Mouse (Mus musculus) small intestine, adult 10 weeks (tissue): ENCODE measurements around the gene Ncaph2. TPM values are rescaled to one million over a fixed set of nuclear protein-coding genes. Genes with fewer than 3 reads are reported as not detected.

Experiments used
- polyA plus RNA-seq: library from polyadenylated mRNA; stranded (reverse); fragments of 350-450 nt; fragmentation: Illumina TruSeq; extraction: RNeasy Lipid Tissue Mini Kit (QIAGEN cat#74804); gene quantifications from one replicate; pipeline ENCODE4 v1.2.3, GENCODE M21; 2014; ENCODE audit warnings: low replicate concordance

Gene Ncaph2
- 4.1 TPM for polyA plus RNA-seq

GRCm38 (mm10) chr15:89355241-89356187 lies at the start of gene Ncaph2, which contains the start of gene Lmf2:
Gene Ncaph2 (plus strand): TSS chr15:89355719.
Gene Lmf2 (minus strand): TSS chr15:89355659.

GRCm38 (mm10) chr15:89315190-89315731 lies 40.3 kb upstream of the Ncaph2 start, which contains the start of gene Sbf1:
Gene Sbf1 (minus strand): TSS chr15:89315311.

GRCm38 (mm10) chr15:89322670-89323522 lies 32.6 kb upstream of the Ncaph2 start, which contains the start of gene Adm2:
Gene Adm2 (plus strand): TSS chr15:89322720.

DNA sequence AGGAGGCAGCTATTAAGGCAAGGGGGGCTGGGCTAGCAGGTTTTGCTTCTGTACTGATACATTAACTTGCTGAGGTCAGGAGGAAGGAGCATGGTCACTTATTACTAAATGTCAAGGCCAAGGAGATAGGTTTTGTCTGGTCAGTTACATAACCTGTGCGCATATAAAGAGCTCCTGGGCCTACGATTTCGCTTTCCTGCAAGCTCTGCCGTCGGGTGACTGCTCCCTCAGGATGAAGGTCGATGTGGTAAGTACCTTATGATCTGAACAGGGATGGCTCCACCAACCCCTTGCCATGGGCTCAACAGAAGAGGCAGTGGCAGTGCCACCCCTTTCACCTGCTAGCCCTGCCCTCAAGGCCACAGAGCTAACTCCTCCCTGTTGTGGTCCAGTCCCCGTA lies 21.2 kb upstream of the Ncaph2 start, which contains the start of gene Miox:
Miox (plus strand) TSS at position 128 of the 400 bp plus-strand sequence.

DNA sequence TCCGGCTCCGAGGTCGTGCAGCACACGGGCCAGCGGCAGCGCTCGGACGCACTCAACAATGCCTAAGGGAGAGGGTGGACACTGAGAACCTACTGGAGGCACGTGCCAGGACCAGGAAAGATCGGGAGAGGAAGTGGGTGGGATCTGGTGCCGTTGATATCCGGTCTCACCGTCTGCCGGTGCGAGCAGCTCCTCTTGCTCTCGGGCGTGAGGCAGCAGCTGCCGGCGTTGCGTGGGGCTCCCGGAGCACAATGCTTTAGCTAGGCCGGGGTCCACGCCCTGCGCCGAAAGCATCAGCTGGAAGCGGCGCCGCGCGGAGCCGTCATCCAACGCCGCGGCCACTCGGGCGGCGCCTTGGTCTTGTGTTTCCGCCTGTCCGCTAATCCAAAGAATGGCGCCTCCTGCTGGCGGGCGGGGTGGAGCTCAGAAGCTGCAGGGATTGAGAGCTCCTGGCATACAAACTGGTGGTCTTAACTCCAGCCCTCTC lies 18.3 kb downstream of the Ncaph2 start, which contains the start of gene Sco2:
Sco2 (minus strand) TSS at position 85 of the 487 bp plus-strand sequence.

DNA sequence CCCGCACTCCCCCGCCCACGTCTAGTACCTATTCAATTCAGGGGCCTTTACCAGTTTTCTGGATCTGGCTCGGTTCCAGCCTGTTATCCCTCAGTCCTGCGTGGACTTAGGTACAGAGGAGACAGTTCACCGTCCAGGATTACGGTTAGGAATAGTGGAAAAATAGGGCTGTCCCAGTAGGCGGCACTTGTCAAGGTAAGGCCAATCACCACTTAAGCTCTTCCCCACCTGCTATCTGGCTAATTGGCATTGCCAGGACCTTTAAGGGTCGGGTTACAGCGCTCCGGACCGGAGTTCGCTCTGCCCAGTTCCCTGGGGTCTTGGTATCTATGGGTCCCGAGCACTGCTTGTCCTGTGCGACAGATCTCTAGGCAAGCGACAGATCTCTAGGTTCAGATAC lies 21.4 kb downstream of the Ncaph2 start, which contains the start of gene Tymp:
Tymp (minus strand) TSS at position 83 of the 400 bp plus-strand sequence.

DNA sequence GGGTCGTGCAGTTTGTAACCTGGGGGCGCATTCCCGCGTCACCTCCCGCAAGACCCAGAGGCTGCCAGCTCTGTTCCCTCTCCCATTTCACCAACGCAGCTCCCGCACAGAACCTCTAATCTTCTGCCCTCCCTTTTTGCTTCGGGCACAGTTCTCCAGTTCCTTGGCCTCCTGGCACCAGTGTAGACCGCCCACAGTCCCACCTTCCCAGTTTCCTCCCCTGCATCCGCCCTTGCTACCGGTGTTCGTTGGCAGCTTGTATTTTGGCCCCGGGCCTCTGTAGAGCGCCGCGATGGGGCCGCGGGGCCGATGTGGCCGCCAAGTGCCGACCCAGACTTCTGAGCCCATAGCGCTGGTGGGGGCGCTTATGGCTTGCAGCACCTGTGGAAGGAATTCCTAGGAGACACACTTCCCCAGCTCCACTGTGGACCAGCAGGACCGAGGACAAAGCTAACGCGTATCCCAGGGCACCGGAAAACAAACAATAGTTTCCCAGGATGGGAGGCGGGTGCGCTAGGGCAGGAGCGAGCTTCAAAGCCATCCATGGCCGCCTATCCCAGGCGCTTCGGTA lies 23.4 kb downstream of the Ncaph2 start, which contains the start of gene Odf3b:
Odf3b (minus strand) TSS at position 452 of the 571 bp plus-strand sequence.

GRCm38 (mm10) chr15:89384617-89385016 lies 29.1 kb downstream of the Ncaph2 start, which contains the start of gene Klhdc7b:
Gene Klhdc7b (plus strand): TSS chr15:89384917.

DNA sequence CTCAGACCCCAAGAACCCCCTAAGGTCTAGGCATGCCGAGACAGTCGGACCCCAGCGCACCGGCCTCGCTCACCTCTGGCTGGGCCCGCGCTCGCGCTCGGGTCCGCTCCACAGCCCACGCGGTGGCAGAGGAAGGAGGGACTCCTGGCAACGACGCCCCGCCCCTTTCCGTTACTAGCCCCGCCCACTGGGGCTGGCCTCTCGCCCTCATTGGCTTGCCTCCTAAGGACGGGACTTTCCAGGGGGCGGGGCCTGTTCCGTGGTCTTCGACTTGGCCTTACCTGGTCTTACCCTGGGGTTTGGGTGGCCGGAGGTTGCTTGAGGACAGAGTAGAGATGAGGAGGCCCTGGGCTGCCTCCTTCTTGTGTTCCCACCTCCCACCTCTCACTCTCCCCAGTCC lies 54.6 kb downstream of the Ncaph2 start, which contains the start of gene Syce3:
Syce3 (minus strand) TSS at position 386 of the 400 bp plus-strand sequence.

Other genes with a start within 250 kb of the Ncaph2 start
- 0.85 TPM for gene Tubgcp6, start 232.6 kb upstream of the Ncaph2 start, polyA plus RNA-seq
- gene Hdac10, start 227.0 kb upstream of the Ncaph2 start, polyA plus RNA-seq = not detected
- 0.33 TPM for gene Mapk12, start 215.0 kb upstream of the Ncaph2 start, polyA plus RNA-seq
- gene Mapk11, start 206.1 kb upstream of the Ncaph2 start, polyA plus RNA-seq = 0.15 TPM
- gene Plxnb2, start 174.9 kb upstream of the Ncaph2 start, polyA plus RNA-seq = 3.4 TPM
- 0.11 TPM for gene Dennd6b, start 159.2 kb upstream of the Ncaph2 start, polyA plus RNA-seq
- gene Ppp6r2, start 144.2 kb upstream of the Ncaph2 start, polyA plus RNA-seq = 6.9 TPM
- gene Sbf1, start 40.4 kb upstream of the Ncaph2 start, polyA plus RNA-seq = 1.7 TPM
- gene Adm2, start 33.0 kb upstream of the Ncaph2 start, polyA plus RNA-seq = not detected
- not detected for gene Miox, start 21.3 kb upstream of the Ncaph2 start, polyA plus RNA-seq
- gene Lmf2, start 60 bp upstream of the Ncaph2 start, polyA plus RNA-seq = not detected
- 0.37 TPM for gene Sco2, start 18.1 kb downstream of the Ncaph2 start, polyA plus RNA-seq
- not detected for gene Tymp, start 21.3 kb downstream of the Ncaph2 start, polyA plus RNA-seq
- not detected for gene Odf3b, start 23.6 kb downstream of the Ncaph2 start, polyA plus RNA-seq
- not detected for gene Klhdc7b, start 29.2 kb downstream of the Ncaph2 start, polyA plus RNA-seq
- not detected for gene Syce3, start 54.8 kb downstream of the Ncaph2 start, polyA plus RNA-seq
- 0.52 TPM for gene Cpt1b, start 70.1 kb downstream of the Ncaph2 start, polyA plus RNA-seq
- gene C730034F03Rik, start 73.9 kb downstream of the Ncaph2 start, polyA plus RNA-seq = 3.6 TPM
- gene Gm44502, start 74.0 kb downstream of the Ncaph2 start, polyA plus RNA-seq = not detected
- 125 TPM for gene Chkb, start 74.2 kb downstream of the Ncaph2 start, polyA plus RNA-seq
- 0.30 TPM for gene Mapk8ip2, start 98.2 kb downstream of the Ncaph2 start, polyA plus RNA-seq
- gene Arsa, start 121.7 kb downstream of the Ncaph2 start, polyA plus RNA-seq = 2.8 TPM
- gene Shank3, start 143.9 kb downstream of the Ncaph2 start, polyA plus RNA-seq = 0.71 TPM
- not detected for gene Acr, start 212.6 kb downstream of the Ncaph2 start, polyA plus RNA-seq
- 1.2 TPM for gene Rabl2, start 236.2 kb downstream of the Ncaph2 start, polyA plus RNA-seq